Mouse (Mus musculus): Measurements from ENCODE around the gene Taf5l.
"Not testable (repeated sequence)": the region's sequence is repeated elsewhere in the genome, so short reads cannot be mapped to it uniquely, and the experiment has no call there.

The Taf5l gene

DNA sequence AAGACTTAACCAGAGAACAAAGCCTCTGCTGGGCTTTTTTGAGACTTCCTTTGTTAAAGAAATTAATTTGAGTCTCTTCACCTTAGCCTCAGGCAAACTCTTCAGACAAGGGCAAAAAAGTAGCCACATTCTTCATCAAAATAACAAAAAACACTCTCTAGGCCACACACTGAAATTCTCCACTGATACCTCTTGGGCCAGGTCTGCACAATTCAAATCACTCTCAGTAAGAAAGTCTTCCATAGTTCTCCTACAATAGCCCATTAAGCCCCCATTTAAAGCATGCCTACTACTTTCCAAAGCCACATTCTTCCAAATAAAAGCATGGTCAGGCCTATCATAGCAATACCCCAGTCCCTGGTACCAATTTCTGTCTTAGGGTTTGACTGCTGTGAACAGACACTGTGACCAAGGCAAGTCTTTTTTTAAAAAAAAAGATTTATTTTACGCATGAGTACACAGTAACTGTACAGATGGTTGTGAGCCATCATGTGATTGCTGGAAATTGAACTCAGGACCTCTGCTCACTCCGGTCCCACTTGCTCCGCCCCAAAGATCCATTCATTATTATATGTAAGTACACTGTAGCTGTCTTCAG lies 9.1 kb downstream of the Taf5l start:
- no peak for DNase-seq

DNA sequence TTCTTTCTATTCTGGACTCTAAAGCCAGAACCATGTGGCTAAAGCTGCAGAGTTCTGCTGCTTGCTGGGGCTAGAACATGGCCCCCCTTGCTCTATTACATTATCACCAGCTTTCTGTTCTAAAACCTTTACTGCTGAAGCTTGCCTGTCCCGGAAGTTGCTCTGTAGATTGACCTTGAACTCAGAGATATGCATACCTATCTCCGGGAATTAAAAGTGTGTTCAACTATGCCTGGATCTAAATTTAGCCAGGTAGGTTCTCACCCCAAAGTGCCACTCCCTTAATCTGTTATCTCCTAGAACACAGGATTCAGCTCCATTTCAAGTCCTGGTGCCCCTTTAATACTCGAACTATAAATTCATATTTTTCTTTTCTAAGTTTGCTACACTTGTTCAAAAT lies 9.6 kb downstream of the Taf5l start:
- no peak for DNase-seq

DNA sequence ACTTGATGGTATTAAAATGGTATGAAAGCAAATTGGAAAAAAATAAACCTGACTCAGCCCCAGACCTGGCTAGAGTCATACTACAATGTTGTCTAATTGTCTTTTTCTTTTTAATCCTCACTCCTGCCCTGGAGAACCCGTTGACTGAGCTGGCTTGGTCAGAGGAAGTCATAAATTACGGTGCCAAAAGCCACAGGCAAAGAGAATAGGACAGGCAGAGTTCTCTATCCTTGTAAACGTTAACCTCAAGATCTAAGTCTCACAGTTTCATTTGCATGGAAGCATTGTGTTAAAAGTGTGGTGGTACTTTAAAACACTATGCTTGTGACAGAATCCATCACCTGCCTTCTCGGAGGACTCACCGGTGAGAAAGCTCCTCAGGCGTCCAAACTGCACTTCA lies 13.4 kb downstream of the Taf5l start:
- DNase-seq: no peak

DNA sequence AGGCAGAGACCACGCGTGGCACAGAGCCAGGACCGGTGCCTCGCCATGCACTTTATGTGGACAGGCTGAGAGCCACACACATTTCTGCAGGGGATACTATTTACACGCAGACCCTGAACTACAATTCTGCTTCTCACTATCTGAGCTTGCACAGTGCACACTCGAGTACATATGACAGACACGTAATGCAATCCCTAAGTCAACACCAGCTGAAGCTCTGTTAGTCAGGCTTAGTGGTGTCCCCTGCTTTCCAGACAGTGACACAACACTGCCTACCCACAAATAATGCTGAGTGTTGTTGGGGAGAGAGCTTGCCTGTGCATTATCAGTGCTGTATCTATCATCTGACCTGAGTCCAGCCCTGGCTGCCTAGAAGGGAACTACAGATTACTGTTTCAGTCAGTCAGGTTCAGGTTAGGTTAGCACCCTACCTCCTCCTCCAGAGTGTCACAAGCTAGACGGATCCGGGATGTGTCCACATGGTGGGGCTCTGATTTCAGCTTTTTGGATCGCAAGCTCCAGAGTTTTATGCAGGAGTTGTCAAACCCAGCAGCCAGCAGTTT lies 18.6 kb downstream of the Taf5l start:
- no peak for DNase-seq

DNA sequence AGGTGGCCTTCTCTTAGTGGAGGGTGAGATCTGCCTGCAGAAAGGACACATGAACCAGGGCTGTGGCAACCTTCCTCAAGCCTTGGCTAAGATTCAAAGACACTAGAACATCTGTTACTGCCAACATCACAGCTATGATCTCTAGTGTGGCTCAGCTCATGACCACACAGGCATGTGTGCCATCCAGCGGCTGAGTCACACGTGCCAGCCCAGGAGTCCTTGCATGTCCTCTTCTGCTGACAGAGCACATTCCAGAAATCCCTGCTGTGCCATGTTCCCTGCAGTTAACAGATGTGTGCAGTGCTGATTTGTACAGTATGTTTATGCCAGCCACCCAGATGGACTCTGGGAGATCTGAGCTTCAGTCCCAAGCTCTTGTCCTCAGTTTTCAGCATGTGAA lies 21.6 kb downstream of the Taf5l start:
- no peak for DNase-seq

DNA sequence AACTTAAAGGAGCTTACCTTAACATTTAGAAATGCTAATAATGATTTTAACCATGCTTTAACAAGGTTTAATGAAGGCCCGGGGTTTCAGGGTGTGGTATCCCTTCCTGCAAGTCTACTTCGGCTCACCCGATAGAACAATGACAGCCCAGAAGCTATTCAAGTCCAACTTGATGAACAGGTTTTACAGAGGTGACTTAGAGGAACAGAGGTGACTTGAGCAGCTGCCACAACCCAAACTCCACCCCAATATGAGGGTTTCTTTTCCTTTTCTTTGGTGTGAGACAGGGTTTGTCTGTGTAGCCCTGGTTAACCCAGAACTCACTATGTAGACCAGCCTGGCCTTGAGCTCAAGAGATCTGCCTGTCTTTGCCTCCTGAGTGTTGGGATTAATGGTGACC lies 27.2 kb downstream of the Taf5l start:
- DNase-seq: no peak

DNA sequence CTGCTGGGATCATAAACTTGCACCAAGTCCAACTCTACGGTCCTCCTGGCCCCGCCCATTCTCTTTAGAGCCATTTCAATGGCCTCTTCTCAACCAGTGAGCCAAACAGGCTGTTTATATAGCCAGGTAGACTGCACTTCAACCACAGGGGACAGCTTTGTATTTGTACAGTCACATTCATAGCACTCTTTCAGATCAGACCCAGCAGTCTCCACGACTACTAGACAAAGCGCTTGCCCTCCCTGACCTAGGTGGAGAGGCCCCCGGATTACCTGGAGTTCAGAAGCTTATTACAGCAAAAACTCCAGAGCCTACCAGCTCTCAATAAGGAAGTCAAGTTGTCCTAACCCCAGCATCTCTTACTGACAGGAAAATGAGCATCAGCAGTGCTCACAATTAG lies 27.6 kb downstream of the Taf5l start:
- DNase-seq: no peak

DNA sequence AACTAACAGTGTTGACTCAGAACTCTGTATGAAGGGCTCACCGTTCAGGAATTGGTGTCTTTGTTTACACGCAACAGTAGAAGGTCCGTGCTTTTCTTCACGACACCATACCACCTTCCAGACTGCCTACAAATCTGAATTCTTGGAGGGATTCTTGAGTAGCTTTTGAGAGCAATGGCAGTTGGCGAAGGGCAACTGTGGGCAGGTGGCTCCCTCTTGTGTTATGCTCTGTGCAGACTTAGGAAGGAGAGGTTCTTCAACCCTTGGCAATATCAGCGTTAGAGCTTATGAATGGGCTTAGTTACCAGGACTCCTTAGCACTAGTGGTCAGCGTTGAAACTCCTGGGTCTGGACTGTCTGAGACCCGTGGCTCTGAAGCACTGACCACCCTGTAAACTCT lies 28.6 kb downstream of the Taf5l start:
- peak; percentile 24 for DNase-seq

DNA sequence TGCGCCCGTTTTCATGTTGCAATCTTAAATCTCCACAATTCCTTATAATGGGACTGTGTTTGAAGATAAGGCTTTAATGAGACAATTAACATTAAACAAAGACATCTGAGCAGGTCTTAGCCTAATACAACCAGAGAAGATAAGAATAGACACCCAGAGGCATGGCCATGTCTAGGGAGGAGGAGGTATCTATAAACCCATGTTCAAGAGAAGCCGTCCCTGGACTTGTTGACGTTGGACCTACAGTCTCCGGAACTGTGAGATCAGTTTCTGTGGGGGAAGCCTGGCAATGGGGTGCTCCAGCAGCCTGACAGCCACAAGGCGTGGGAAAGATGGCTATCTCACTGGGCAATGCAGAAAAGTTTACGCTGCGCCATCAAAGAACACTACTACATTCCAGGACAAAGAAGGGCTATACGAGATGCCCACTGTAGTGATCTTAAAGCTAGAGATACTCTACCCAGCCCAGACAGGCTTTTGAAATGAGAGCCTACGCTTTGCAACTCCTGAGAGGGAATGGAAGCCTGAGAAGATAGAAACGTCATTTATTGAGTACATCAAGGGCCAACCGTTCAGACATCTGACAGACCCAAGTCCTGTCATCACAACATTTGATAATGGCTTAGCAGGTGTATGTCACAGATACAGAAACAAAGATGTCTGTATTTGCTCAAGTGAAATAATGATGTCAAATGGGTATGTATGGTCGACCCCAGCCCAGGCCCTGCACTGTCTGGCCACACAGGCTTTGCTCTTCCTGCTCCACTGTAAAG lies 30.7 kb downstream of the Taf5l start:
- no peak for DNase-seq

DNA sequence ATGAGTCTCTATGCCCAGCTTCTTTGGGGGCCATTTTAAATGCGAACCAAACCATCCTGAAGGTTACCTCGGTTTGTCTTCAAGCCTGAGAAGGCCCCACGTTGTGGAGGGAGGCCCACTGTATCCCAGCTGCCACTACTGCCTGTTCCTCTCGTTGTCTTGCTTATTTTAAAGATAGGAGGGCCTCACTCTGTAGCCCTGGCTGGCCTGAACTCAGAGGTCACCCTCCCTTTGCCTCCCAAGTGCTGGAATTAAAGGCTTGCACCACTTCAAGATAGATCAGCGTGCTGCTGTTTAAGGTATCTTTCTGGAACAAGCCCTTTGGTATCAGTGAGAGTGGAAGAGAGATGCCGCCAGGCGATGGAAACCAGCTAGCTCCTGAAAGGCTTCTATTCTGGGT lies 32.1 kb downstream of the Taf5l start:
- no peak for DNase-seq

DNA sequence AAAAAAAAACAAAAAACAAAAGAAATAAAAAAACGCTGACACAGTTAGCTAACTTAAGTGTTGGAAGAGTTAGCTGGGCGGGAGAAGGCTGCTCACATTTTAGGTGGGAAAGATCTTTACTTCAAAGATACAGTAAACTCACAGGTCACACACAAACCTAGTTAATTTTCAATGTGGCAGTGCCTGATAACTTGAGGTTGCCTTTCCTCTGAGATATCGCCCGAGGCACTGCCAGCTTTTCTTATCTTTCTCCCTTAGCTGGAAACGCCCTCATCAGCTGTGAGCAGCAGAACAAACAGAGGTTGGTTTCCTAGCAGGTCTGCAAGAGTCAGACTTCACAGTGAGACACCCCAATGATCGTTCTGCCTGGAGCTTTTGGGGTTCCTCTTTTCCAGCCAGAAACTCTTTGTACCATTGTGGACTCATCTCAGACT lies 32.6 kb downstream of the Taf5l start:
- DNase-seq: no peak

DNA sequence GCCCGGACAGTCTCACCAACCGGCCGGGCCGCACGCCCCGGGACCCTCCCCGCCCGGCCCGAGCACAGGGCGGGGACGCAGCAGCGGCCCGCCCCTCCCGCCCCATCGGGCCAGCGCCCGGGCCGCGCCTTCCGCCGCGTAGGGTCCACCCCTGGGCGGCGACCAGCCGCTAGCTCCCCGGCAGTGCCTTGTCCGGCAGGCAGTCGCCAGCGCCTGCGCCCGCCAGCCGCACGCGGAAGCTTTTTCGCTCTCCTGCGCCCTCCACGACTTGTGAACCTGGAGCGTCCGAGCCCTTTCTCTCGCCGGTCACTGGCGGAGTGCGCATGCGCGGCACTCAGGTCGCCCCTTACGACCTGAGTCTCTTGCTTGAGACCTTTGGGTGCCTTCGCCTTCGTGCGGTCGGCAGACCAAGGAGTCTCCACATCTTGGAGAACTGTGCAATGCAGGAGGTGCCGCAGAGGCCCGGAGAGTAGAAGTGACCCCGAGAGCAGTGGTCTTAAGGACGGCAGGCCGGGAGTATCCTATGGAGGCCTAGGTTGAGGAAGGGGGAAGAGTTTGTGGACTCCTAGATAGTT lies 38.3 kb downstream of the Taf5l start, which contains the start of gene Abcb10:
Gene Abcb10 (minus strand): TSS at position 297 of the 575 bp plus-strand sequence.
- DNase-seq: peak; percentile 88

DNA sequence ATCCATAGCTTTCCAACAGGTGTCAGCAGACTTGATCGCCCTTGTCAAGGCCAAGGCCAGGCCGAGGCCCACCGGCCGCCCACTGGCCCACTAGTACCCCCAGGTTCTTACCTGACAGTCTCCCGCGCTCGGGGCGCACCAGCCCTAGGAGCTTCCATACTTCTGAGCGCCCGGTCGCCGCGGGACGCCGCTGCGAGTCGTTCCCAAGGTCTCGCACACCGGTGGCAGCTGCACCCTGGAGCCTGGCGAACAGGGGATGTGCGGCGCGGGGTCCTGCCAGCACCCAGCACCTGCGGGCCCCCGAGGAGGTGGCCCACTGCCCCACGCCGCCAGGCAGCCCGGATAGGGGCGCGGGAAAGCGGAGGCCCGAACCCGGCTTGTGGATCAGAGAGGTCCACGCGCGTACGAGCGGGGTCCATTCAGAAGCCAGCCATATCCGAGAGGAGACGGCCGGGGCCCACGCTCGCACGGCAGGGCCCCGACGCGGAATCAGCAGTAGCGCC lies 38.9 kb downstream of the Taf5l start:
- DNase-seq: no peak

DNA sequence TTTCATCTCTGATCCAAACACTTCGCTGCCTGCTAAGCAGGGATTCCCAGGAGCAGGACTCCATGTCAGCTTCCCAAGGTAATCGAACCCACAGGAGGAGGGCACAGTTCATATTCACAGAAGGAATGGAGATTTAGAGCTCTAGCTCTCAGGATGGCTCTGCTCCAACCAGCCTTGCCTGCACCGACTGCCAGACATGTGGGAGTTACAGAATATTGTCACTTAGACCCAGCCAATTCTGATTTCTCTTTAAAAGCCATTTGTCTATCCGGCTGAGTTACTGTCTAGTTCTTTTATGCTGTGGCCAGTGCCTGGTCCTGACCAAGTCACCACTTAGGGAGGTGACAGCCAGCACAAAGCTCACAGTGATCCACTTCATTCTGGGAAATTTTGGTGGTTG lies 39.5 kb downstream of the Taf5l start:
- no peak for DNase-seq

DNA sequence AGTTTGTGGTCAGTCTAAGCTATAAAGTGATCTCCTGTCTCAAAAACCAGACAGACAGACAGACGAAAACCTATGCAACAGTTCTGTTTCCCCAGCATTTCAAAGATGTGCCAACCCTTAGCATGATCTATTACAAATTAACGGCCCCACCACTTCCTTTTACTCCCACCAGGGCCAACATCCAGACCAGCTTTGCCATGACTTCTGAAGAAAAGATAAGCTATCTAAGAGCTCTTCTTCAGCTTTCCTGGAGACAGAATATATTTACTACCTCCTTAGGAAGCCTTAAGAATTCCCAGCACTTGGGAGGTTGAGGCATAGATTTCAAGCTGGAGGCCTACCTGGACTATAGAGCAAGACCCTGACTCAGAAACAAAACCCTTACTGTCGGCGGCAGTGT lies 41.0 kb downstream of the Taf5l start:
- no peak for DNase-seq

DNA sequence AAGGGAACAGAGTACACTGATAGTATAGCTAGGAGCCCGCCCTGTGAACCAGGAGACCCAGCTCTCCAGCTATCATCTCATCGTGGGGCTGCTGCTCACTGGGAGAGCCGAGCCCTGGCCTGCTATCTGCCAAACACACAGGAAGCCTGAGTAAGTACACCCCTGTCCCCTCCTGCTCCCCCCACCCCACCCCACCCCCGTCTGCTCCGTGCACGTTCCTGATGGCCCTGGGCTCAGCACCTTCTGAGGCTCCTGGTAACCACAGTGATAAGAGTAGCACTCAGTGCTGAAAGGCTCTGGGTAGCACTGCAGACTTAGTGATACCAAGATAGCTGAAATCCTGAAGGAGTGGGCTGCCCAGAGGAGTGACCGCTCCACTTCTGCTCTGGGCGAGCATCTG lies 42.3 kb downstream of the Taf5l start:
- DNase-seq: no peak

DNA sequence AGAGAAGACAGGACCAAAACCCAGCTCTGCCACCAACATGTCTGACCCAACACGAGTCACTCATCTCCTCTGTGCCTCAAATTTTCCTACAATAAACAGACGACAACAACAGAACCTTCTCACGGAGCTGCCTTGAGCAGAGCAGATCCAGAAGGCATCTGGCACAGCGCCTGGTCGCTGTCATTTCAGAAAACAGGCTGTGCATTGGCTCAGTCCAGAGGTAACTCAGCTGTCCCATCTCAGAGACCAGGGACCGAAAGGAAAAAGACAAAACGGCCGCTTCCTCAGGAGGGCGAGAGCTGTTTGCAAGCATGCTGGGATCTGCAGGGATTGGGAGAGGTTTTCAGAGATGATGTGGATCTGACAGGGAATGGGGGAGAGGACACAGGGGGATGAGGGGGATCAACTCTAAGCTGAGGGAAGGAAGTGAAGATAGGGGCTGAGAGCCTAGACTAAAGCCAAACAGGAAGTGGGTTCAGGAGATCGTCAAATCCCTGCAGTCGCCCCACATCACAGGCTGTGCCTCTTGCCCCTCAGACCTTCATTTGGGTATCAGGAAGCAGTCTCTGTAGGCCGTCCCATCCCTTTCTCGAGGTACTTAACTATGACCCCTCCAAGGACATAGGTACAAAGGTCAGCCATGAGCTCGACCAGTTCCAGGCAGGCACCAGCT lies 42.9 kb downstream of the Taf5l start:
- DNase-seq: peak; percentile 57

DNA sequence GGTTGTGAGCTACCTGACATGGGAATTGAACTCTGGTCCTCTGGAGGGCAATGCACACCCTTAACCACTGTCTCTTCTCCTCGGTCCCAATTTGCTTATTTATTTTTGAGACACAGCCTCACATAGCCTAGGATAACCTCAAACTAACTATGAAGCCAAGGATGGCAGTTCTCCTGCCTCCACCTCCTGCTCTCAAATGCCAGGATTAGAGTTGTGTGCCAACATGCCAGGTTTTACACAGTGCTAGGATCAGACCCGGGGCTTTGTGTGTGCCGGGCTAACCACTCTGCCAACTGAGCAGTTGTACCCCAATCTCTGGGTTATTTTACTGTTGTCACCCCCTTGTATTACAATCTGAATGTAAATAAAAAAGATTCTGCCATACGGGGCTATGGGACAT lies 43.7 kb downstream of the Taf5l start:
- DNase-seq: no peak

DNA sequence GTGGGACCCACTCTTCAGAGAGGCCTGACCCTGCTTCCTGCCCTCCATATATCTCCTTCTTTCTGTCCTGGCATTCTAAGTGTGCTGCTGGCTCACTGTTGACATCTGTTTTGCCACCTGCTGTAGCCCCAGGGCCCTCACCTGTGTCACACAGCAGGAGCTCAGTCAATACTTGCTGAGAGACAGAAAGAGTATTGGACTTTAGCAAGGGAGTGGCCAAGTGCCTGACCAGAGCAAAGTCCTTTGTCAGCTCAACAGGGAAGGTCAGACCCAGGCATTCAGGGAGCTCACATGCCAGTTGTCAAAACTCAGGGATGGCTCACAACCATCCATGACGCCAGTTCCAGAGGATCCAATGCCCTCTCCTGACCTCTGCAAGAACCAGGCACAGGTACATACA lies 47.7 kb downstream of the Taf5l start:
- no peak for DNase-seq

DNA sequence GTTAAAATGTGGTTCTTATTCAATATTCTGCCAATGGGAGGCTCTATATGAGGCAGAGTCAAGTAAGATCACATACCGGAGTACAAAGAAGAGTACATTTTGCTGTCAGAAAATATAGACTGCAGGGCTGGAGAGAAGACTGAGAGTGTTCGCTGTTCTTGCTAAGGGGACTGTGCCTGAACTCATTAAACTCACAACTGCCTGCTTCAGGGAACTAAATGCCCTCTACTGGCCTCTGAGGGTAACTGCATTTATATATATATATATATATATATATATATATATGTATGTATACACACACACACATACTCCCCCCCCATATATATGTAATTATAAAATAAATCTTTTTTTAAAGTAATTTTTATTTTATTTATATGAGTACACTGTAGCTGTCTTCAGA lies 54.3 kb downstream of the Taf5l start:
- DNase-seq: no peak

DNA sequence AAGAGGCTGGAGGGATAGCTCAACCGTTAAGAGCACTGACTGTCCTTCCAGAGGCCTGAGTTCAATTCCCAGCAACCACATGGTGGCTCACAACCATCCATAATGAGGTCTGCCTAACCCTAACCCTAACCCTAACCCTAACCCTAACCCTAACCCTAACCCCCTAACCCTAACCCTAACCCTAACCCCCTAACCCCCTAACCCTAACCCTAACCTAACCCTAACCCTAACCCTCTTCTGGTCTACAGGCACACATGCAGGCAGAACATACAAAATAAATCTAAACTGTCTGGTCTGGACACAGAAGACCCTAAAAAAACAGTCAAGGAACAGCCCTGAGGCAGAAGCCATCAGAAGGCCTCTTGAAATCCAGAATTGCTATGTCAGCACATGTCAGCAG lies 59.8 kb downstream of the Taf5l start:
- DNase-seq: no peak

DNA sequence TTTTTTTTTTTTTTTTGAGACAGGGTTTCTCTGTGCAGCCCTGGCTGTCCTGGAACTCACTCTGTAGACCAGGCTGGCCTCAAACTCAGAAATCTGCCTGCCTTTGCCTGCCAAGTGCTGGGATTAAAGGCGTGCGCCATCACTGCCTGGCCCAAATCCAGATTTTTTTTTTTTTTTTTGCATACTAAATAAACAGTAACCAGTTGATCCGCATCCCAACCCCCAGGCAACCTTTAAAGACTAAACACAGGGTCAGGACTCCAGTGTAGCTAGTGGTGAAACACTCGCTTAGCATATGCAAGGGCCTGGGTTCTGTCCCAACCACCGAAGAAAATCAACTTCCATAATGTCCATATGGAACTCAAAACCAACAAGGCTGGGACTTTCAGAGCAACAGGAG lies 60.6 kb downstream of the Taf5l start:
- DNase-seq: not testable (repeated sequence)

DNA sequence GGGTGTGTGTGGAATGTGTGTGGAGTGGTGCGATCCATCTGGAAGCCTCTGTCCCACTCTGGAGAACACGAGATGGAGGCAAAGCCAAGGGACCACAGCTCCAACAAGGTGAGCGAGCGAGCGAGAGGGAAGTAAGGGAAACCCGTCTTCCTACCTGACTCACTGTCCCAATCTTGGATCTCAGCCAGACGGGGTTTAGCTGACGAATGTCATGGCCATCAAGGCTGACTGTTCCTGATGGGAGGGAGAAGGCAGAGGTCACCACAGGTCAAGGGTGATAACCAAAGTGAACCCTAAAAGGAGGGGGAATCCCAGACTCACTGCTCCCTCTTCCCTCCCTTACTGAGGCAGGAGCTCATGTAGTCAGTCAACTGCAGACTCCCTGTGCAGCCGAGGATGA lies 61.1 kb downstream of the Taf5l start:
- DNase-seq: no peak
